Mouse (Mus musculus): ENCODE results near the gene Dph3. TPM values are rescaled to one million over a fixed set of nuclear protein-coding genes. Genes with fewer than 3 reads are reported as not detected.

The Dph3 gene
- polyA plus RNA-seq, 1 experiment from 2014 or later, result 116 TPM

DNA sequence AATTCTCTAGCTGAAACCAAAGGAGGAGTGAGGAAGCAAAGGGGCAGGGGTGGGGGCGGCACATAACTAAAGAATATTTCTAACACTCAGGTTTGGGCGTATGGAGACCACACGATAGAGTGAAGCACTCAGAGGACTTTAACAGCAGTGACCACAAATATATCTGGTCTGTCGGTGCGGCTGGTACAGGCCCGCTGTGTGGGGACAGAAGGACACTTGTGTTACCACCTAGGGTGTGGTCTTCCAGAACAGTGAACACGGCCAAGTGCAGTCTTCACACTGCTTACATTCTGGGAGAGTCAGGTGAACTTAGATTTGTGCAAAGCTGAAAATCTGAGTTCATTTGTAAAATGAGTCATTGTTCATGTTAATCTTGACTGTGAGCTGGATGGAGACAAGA, 12.2 kb upstream of the Dph3 start:
- no peak overlapping the region for H3K9ac ChIP-seq (ENCODE audit: low read depth, low read length)
- H3K4me1 ChIP-seq (replicated peaks; ENCODE audit: insufficient read depth, low read length), result no peaks in the 10 kb centered on the region
- H3K9me3 ChIP-seq (replicated peaks; ENCODE audit: low read length), result no peaks in the 10 kb centered on the region
- no peak for ATAC-seq (replicated peaks; ENCODE audit: low FRiP score, low read depth)
- no peak for TF ChIP-seq CTCF (IDR thresholded peaks at IDR 0.05; ENCODE audit: low read depth)
- H3K4me3 ChIP-seq (replicated peaks; ENCODE audit: low read depth, low read length), result no peak overlapping the region
- H3K36me3 ChIP-seq (ENCODE audit: insufficient read depth, low read length), result peaks cover 27% of the 10 kb centered on the region
- H3K4me2 ChIP-seq (ENCODE audit: low read length), result no peak overlapping the region
- no peak overlapping the region for H3K27ac ChIP-seq
- no peaks in the 10 kb centered on the region for H3K27me3 ChIP-seq (ENCODE audit: insufficient read depth, low read length)
- WGBS, result 75% methylated on average over 7 of the region's 7 CpGs
- DNase-seq (ENCODE audit: low spot score), result no peak

DNA sequence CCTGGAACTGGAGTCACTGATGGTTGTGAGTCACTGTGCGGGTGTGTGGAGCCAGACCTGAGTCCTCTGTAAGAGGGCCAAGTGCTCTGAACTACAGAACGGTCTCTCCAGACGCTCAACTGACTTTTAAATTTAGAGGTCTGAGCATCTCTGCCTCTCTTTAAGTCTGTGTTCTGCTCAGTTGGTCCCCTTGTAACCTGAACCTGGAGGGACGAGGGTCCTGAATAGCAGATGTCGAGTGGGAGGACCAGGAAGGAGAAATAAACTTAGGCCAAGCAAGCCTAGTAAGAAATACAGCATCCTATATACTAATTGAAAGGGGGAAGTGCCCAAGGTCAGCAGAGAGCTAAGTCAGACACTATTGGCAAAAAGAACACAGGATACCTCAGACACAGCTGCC, 11.2 kb upstream of the Dph3 start:
- H3K36me3 ChIP-seq (ENCODE audit: insufficient read depth, low read length), result peaks cover 31% of the 10 kb centered on the region
- H3K9ac ChIP-seq (ENCODE audit: low read depth, low read length), result no peak overlapping the region
- no peak overlapping the region for H3K27ac ChIP-seq
- WGBS, result 48% methylated on average over 5 of the region's 5 CpGs
- DNase-seq (ENCODE audit: low spot score) (peak; percentile 86), ATAC-seq (replicated peaks; ENCODE audit: low FRiP score, low read depth) (no peak; the same call in 1 of the 2 replicates)
- TF ChIP-seq CTCF (IDR thresholded peaks at IDR 0.05; ENCODE audit: low read depth), result no peak
- H3K4me1 ChIP-seq (replicated peaks; ENCODE audit: insufficient read depth, low read length), result no peaks in the 10 kb centered on the region
- no peak overlapping the region for H3K4me3 ChIP-seq (replicated peaks; ENCODE audit: low read depth, low read length)
- no peaks in the 10 kb centered on the region for H3K27me3 ChIP-seq (ENCODE audit: insufficient read depth, low read length)
- H3K9me3 ChIP-seq (replicated peaks; ENCODE audit: low read length), result no peaks in the 10 kb centered on the region
- H3K4me2 ChIP-seq (ENCODE audit: low read length), result no peak overlapping the region

DNA sequence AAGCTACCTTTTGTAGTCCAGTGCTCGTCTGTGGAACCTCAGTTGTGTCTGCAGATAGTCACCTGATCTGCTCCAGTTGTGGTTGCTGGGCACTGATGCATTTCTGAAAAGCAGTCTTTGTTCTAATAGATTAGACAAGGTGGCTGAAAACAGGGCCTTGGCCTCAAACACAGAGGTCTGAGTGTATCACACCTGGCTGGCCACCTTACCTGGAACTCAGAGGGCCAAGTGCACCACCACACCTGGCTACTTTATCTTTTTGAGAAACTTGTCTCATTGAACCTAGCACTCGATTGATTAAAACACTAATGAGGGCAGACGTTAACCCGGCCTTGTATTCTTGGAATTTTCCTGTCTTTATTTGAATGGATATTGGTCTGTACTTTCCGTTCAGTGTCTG, 10.1 kb upstream of the Dph3 start:
- Histone ChIP-seq H3K4me1 (replicated peaks; ENCODE audit: insufficient read depth, low read length) (no peaks in the 10 kb centered on the region), H3K4me2 (ENCODE audit: low read length) (no peak overlapping the region), H3K36me3 (ENCODE audit: insufficient read depth, low read length) (peaks cover 31% of the 10 kb centered on the region), H3K27ac (no peak overlapping the region), H3K9ac (ENCODE audit: low read depth, low read length) (no peak overlapping the region), H3K9me3 (replicated peaks; ENCODE audit: low read length) (no peaks in the 10 kb centered on the region), H3K27me3 (ENCODE audit: insufficient read depth, low read length) (no peaks in the 10 kb centered on the region), H3K4me3 (replicated peaks; ENCODE audit: low read depth, low read length) (no peak overlapping the region)
- no peak for TF ChIP-seq CTCF (IDR thresholded peaks at IDR 0.05; ENCODE audit: low read depth)
- DNase-seq (ENCODE audit: low spot score) (no peak), ATAC-seq (replicated peaks; ENCODE audit: low FRiP score, low read depth) (no peak)
- WGBS, result 58% methylated on average over 5 of the region's 5 CpGs

DNA sequence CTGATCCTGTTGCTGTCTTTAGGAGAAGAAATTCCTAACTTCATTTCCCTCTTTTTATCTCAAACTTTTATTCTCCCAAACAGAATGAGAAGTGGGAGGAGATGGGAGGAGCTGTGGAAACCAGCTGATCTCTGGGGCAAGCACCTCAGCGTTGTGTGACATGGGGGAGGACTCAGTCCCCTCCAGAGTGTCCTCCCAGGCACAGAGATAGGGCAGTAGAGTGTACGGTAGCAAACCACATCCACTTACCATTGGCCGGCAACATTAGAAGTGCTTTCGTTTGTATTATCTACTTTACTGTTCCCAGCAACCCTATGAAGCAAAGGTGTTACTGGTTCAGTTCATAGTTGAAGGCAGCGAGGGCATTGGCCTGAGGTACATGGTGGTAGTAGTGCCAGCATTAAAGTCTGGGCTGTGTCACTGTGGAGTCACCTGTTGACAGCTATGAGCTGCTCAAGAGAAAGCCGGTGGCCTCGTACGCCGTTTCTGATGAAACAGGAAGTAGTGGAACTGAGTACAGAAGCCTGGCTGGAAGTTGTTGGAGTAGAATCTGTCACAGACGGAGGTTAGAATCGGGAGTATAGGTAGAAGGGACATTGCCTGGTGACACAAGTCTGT, 8.1 kb upstream of the Dph3 start:
- no peak overlapping the region for H3K4me2 ChIP-seq (ENCODE audit: low read length)
- ATAC-seq (replicated peaks; ENCODE audit: low FRiP score, low read depth), result no peak
- 71% methylated on average over 11 of the region's 11 CpGs for WGBS
- no peak overlapping the region for H3K9ac ChIP-seq (ENCODE audit: low read depth, low read length)
- no peaks in the 10 kb centered on the region for H3K27me3 ChIP-seq (ENCODE audit: insufficient read depth, low read length)
- H3K4me1 ChIP-seq (replicated peaks; ENCODE audit: insufficient read depth, low read length), result no peaks in the 10 kb centered on the region
- DNase-seq (ENCODE audit: low spot score), result no peak
- H3K4me3 ChIP-seq (replicated peaks; ENCODE audit: low read depth, low read length), result no peak overlapping the region
- no peaks in the 10 kb centered on the region for H3K9me3 ChIP-seq (replicated peaks; ENCODE audit: low read length)
- H3K36me3 ChIP-seq (ENCODE audit: insufficient read depth, low read length), result peaks cover 13% of the 10 kb centered on the region; the same call in 1 of the 2 replicates
- no peak for TF ChIP-seq CTCF (IDR thresholded peaks at IDR 0.05; ENCODE audit: low read depth)
- H3K27ac ChIP-seq, result no peak overlapping the region

DNA sequence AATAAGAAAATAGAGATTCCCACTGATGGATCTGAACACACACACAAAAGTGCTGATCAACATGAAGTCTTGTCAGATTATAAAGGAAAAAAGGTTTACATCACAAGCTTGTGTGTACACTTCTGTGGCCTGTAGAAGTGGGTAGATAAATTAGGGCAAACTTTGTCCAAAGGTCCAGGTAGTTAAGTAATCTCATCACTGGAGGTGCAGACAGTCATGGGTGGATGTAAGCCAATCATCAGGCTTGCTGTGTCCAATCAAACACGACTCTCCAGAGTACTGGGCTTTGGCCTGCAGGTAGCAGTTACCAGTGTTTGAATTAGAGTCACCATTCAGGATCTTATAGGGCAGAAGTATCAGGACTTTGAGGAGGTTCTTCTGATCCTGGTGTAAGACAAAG, 7.5 kb upstream of the Dph3 start:
- Histone ChIP-seq H3K36me3 (ENCODE audit: insufficient read depth, low read length) (peaks cover 8% of the 10 kb centered on the region; the same call in 1 of the 2 replicates), H3K4me2 (ENCODE audit: low read length) (no peak overlapping the region), H3K9me3 (replicated peaks; ENCODE audit: low read length) (no peaks in the 10 kb centered on the region), H3K4me1 (replicated peaks; ENCODE audit: insufficient read depth, low read length) (no peaks in the 10 kb centered on the region), H3K27ac (no peak overlapping the region), H3K27me3 (ENCODE audit: insufficient read depth, low read length) (no peaks in the 10 kb centered on the region), H3K9ac (ENCODE audit: low read depth, low read length) (no peak overlapping the region), H3K4me3 (replicated peaks; ENCODE audit: low read depth, low read length) (no peak overlapping the region)
- WGBS, result 53% methylated on average over 1 of the region's 1 CpGs
- no peak for ATAC-seq (replicated peaks; ENCODE audit: low FRiP score, low read depth)
- no peak for TF ChIP-seq CTCF (IDR thresholded peaks at IDR 0.05; ENCODE audit: low read depth)
- no peak for DNase-seq (ENCODE audit: low spot score)

DNA sequence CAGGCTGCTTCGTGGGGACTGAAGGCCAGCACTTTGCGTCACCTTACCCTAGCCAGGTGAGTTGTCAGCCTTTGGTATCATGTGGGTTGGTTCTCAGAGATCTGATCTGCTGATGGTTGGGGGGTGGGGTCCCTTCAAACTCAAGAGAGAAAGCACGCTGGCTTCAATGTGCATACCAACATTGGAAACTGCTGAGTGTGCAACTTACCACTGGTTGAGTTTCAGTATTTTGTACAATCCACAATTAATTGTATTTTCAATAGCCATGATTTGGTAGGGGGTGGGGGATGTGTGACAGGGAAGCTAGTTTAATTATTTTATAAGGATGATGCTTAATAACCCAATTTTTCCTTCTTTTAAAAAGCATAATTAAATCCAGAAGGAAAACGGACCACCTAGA, 6.2 kb upstream of the Dph3 start:
- ATAC-seq (replicated peaks; ENCODE audit: low FRiP score, low read depth) (0 out of 2 replicates have a peak, but pooled peaks have one; percentile 12), DNase-seq (ENCODE audit: low spot score) (no peak)
- 51% methylated on average over 4 of the region's 4 CpGs for WGBS
- Histone ChIP-seq H3K27ac (0 out of 2 replicates have a peak overlapping the region, but pooled peaks have one; percentile 42), H3K4me1 (replicated peaks; ENCODE audit: insufficient read depth, low read length) (peaks cover 6% of the 10 kb centered on the region; the same call in 1 of the 2 replicates), H3K9ac (ENCODE audit: low read depth, low read length) (no peak overlapping the region), H3K4me2 (ENCODE audit: low read length) (no peak overlapping the region), H3K4me3 (replicated peaks; ENCODE audit: low read depth, low read length) (no peak overlapping the region), H3K27me3 (ENCODE audit: insufficient read depth, low read length) (no peaks in the 10 kb centered on the region), H3K36me3 (ENCODE audit: insufficient read depth, low read length) (peaks cover 4% of the 10 kb centered on the region; the same call in 1 of the 2 replicates), H3K9me3 (replicated peaks; ENCODE audit: low read length) (no peaks in the 10 kb centered on the region)
- TF ChIP-seq CTCF (IDR thresholded peaks at IDR 0.05; ENCODE audit: low read depth), result no peak

Data from kidney, postnatal 0 days (tissue).